Mouse (Mus musculus): ENCODE results near the gene B4galnt3.

DNA sequence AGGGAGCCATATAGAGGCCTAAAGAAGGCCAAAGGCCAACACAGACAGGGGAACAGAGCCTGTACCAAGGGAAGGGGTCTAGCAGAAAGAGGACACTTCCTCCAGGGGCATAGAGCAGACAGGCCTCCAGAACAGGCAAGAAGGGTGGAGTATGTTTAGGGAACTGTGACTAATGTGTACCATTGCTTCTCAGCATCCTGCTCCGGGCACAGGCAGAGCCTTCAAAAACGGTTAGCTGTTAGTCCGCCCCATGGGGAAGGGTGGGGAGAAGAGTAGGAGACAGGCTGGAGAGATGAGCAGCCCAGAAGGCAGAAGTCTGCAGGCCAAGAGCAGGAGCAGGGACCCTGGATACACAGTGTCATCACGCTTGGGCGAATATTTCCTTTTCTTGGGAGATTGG lies 105.1 kb downstream of the B4galnt3 start:
- TF ChIP-seq MYOG (IDR thresholded peaks at IDR 0.05; ENCODE audit: control insufficient read depth, extremely low read depth, insufficient read length) = no peak
- TF ChIP-seq MYOD1 (IDR thresholded peaks at IDR 0.05; ENCODE audit: control insufficient read depth, insufficient read length, low read depth) = no peak

Data from C2C12 (cell line).